Mouse (Mus musculus) hindbrain, embryonic 14.5 days (tissue): Measurements from ENCODE around the gene Ldlrad3. TPM values are rescaled to one million over a fixed set of nuclear protein-coding genes. Genes with fewer than 3 reads are reported as not detected.
A peak's percentile ranks its signal among the peaks of the same experiment; 100 is the strongest.

ENCODE experiments used
- ATAC-seq: fragments of 200-750 bp; cut with Nextera tagmentation; 2 replicates; pipeline ENCODE4 v1.8.0; 2017; ENCODE audit warnings: moderate number of reproducible peaks, mild to moderate bottlenecking, moderate TSS enrichment, moderate library complexity; ENCODE audit not compliant: low FRiP score
- DNase-seq: peaks from one replicate; pipeline ENCODE4 v3.0.0-alpha.2; 2015; ENCODE audit warnings: low spot score
- H3K27ac ChIP-seq: fragments of 300-500 bp; sonication (generic); 2 replicates; pipeline ENCODE4 v1.5.1; 2014; ENCODE audit warnings: mild to moderate bottlenecking, moderate library complexity
- H3K27me3 ChIP-seq: fragments of 300-500 bp; sonication (generic); 2 replicates; pipeline ENCODE4 v1.6.1; 2014; ENCODE audit warnings: mild to moderate bottlenecking, low read length, mixed read lengths; ENCODE audit not compliant: control insufficient read depth, insufficient read depth
- H3K36me3 ChIP-seq: fragments of 300-500 bp; sonication (generic); replicated peaks from 2 replicates; pipeline ENCODE4 v1.6.1; 2014; ENCODE audit not compliant: control insufficient read depth, insufficient read depth
- H3K4me1 ChIP-seq: fragments of 300-500 bp; sonication (generic); replicated peaks from 2 replicates; pipeline ENCODE4 v1.6.1; 2014; ENCODE audit warnings: antibody characterized with exemption, low read length, mixed read lengths; ENCODE audit not compliant: control insufficient read depth, insufficient read depth
- H3K4me2 ChIP-seq: fragments of 300-500 bp; sonication (generic); replicated peaks from 2 replicates; pipeline ENCODE4 v1.6.1; 2014; ENCODE audit warnings: mild to moderate bottlenecking, moderate library complexity
- H3K4me3 ChIP-seq: fragments of 300-500 bp; sonication (generic); replicated peaks from 2 replicates; pipeline ENCODE4 v1.5.1; 2014; ENCODE audit warnings: mild to moderate bottlenecking, low read length
- H3K9ac ChIP-seq: fragments of 300-500 bp; sonication (generic); 2 replicates; pipeline ENCODE4 v1.6.1; 2014
- H3K9me3 ChIP-seq: fragments of 300-500 bp; sonication (generic); 2 replicates; pipeline ENCODE4 v1.6.1; 2016; ENCODE audit warnings: low read length; ENCODE audit not compliant: control insufficient read depth
- WGBS: fragments of 180-500 bp; shearing (Covaris S2); extraction: QIAGEN DNeasy Blood & Tissue Kit; methylation state at CpG from one replicate; pipeline ENCODE4 v1.1.7; 2014; 5-methylcytosine and 5-hydroxymethylcytosine counted together
- polyA plus RNA-seq: library from polyadenylated mRNA; unstranded; fragments of >200 nt; fragmentation: Nextera tagmentation; extraction: Ambion mirVana; gene quantifications from 2 replicates; pipeline ENCODE4 v1.2.1, GENCODE M21; 2014

Ldlrad3 gene
- polyA plus RNA-seq, 1 experiment from 2014 or later, result 29.4 TPM

DNA sequence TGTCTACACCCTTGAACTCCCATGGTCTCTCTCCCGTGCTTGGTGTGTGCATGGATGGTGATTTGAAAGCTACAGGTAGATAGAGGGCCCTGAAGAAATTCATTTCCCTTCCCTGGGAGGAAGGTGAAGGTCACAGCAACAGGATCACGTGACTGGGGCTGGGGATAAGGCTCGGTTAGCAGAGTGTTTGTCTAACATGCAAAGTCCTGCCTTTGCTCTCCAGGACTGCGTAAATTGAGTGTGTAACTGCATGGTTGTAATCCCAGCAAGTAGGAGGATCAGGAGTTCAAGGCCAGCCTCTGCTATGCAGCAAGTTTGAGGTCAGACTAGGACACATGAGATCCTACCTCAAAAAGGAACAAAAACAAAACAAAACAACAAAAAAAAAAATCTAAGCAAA is 32.7 kb downstream of the Ldlrad3 start:
- H3K4me2 ChIP-seq, result no peak overlapping the region
- H3K4me3 ChIP-seq, result no peak overlapping the region
- 93% methylated on average over 4 of the region's 4 CpGs for WGBS
- H3K9me3 ChIP-seq, result no peaks in the 10 kb centered on the region
- H3K9ac ChIP-seq, result no peak overlapping the region
- DNase-seq (no peak), ATAC-seq (no peak)
- H3K36me3 ChIP-seq, result no peaks in the 10 kb centered on the region
- H3K4me1 ChIP-seq, result peaks cover 28% of the 10 kb centered on the region
- H3K27ac ChIP-seq, result no peak overlapping the region
- no peaks in the 10 kb centered on the region for H3K27me3 ChIP-seq

DNA sequence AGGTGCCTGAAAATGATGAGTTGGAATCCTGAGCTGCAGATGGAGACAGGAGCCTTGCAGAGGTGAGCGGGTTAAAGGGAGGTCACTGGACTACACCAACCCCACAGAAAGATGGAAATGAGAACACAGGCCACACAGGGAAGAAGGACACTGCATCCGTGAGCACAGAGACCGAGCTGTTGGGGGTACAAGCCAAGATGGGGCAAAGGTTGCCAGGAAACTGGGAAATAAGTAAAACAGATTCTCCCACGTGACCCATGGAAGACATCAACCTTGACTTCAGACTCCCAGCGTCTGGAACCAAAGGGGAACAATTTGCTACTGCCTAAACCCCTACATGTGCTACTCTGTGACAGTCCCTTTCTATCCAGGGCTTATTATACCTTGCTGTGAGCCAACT is 33.3 kb downstream of the Ldlrad3 start:
- Histone ChIP-seq H3K27me3 (no peaks in the 10 kb centered on the region), H3K36me3 (no peaks in the 10 kb centered on the region), H3K27ac (no peak overlapping the region), H3K9me3 (no peaks in the 10 kb centered on the region), H3K4me2 (no peak overlapping the region), H3K4me3 (no peak overlapping the region), H3K9ac (no peak overlapping the region), H3K4me1 (peaks cover 34% of the 10 kb centered on the region)
- DNase-seq (no peak), ATAC-seq (no peak)
- WGBS, result 89% methylated on average over 5 of the region's 5 CpGs

DNA sequence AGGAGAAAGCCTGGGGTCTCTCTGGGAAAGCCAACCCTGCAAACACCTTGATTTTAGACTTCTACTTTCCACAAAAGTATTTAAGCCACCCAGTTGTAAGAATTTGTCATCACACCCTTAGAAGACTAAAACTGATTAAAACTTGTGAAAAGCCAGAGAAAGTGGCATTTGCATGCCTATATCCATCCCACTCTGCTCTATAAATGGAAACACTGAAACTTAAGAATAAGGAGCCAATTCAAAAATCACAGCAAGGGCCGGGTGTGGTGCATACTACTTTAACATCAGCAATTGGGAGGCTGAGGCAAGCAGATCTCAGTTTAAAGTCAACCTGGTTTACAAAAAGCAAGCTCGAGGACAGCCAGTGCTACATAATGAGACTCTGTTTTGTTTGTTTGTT is 37.1 kb downstream of the Ldlrad3 start:
- DNase-seq (no peak), ATAC-seq (no peak)
- Histone ChIP-seq H3K27me3 (no peaks in the 10 kb centered on the region), H3K4me3 (no peak overlapping the region), H3K9ac (no peak overlapping the region), H3K9me3 (no peaks in the 10 kb centered on the region), H3K27ac (no peak overlapping the region), H3K36me3 (no peaks in the 10 kb centered on the region), H3K4me1 (peaks cover 16% of the 10 kb centered on the region), H3K4me2 (no peak overlapping the region)
- WGBS, result 92% methylated on average over 2 of the region's 2 CpGs

DNA sequence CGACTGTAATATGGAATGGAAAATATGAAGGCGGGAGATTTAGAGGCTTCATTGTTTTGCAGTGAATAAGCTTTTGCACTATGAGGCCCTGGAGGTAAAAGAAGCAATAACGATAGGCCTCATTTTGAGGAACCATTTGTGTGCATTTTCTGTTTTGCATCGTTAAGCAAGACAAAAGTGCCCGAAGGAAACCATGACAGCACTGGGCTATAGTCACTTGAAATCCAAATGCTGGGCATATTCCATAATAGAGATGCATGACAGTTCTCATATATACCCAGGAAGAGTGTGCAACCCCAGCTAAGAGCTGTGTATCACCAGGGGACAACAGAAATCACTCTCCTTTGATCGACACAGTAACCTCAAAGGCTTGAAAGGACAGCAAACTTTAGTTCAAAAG is 38.1 kb downstream of the Ldlrad3 start:
- ATAC-seq (peak; percentile 51), DNase-seq (no peak)
- Histone ChIP-seq H3K36me3 (no peaks in the 10 kb centered on the region), H3K4me2 (no peak overlapping the region), H3K4me3 (no peak overlapping the region), H3K9ac (no peak overlapping the region), H3K27me3 (no peaks in the 10 kb centered on the region), H3K27ac (peak overlapping the region; percentile 69), H3K9me3 (no peaks in the 10 kb centered on the region), H3K4me1 (peaks cover 19% of the 10 kb centered on the region)
- WGBS, result 62% methylated on average over 6 of the region's 6 CpGs

DNA sequence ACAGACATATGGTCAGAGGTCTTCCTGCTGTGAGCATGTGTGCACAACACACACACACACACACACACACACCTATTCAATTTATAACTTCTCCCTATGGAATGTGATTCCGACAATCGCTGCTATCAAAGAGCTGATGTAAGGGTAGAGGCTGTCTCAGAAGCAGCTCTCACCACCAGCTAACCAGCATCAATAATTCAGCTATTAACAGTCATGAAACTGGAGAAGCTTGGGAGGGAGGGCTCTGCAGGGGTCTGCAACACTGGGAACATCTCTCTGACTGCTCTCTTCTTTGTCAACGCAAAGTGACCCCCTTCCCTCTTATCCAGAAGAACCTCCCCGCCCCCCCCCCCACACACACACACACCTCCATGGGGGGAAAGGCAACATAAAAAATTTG is 38.6 kb downstream of the Ldlrad3 start:
- H3K27ac ChIP-seq, result peak overlapping the region; percentile 69
- peak; percentile 59; the same call in 1 of the 2 replicates for ATAC-seq

DNA sequence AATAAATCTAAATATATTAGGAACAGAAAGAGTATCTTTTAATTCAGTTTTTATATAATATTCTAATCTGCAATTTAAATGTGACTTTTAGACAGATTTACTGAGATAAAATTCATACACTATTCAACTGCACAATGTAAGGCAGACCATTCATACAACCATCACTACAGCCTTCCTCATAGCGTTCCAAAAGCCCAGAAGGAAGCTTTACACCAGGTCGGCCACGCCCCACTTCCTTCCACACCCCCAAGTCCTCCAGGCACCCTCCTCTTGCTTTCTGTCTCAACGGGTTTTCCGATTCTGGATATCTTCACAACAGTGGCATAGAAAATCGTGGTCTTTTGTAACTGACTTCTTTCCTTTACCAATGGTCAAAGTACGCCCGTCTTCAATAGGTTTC is 39.8 kb downstream of the Ldlrad3 start:
- Histone ChIP-seq H3K27me3 (no peaks in the 10 kb centered on the region), H3K4me2 (no peak overlapping the region), H3K9me3 (no peaks in the 10 kb centered on the region), H3K4me1 (peaks cover 27% of the 10 kb centered on the region), H3K9ac (no peak overlapping the region), H3K4me3 (no peak overlapping the region), H3K36me3 (no peaks in the 10 kb centered on the region), H3K27ac (no peak overlapping the region)
- no peak for ATAC-seq
- 93% methylated on average over 8 of the region's 8 CpGs for WGBS
- DNase-seq, result no peak

More for the DNA sequence above, 38.6 kb downstream of the Ldlrad3 start:
- no peak overlapping the region for H3K4me2 ChIP-seq
- H3K9me3 ChIP-seq, result no peaks in the 10 kb centered on the region
- no peak for DNase-seq
- H3K4me3 ChIP-seq, result no peak overlapping the region
- WGBS, result 63% methylated on average over 4 of the region's 4 CpGs
- no peaks in the 10 kb centered on the region for H3K27me3 ChIP-seq
- H3K9ac ChIP-seq, result no peak overlapping the region
- no peaks in the 10 kb centered on the region for H3K36me3 ChIP-seq
- peaks cover 23% of the 10 kb centered on the region for H3K4me1 ChIP-seq

DNA sequence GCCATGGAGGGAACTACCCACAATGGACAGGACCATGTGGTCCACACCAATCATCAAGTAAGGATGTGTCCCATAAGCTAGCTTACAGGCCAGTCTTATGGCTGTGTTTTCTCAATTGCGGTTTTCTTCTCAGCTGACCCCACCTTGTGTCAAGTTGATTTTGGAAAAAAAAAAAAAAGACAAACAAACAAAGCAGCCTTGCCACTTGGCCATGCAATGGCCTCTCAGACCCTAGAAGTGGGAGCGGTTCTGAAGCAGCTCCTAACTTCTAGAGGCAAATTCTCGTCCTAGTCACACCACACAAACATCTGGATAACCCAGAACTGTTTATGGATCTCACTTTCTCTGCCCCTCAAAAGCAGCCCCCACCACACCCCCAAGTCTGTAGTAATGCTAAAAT is 41.1 kb downstream of the Ldlrad3 start:
- Histone ChIP-seq H3K4me2 (no peak overlapping the region), H3K9me3 (no peaks in the 10 kb centered on the region), H3K4me3 (no peak overlapping the region), H3K9ac (no peak overlapping the region), H3K27me3 (no peaks in the 10 kb centered on the region), H3K27ac (no peak overlapping the region), H3K4me1 (peaks cover 27% of the 10 kb centered on the region), H3K36me3 (no peaks in the 10 kb centered on the region)
- ATAC-seq (no peak), DNase-seq (no peak)
- whole genome bisulfite sequencing, result 96% methylated on average over 3 of the region's 3 CpGs

DNA sequence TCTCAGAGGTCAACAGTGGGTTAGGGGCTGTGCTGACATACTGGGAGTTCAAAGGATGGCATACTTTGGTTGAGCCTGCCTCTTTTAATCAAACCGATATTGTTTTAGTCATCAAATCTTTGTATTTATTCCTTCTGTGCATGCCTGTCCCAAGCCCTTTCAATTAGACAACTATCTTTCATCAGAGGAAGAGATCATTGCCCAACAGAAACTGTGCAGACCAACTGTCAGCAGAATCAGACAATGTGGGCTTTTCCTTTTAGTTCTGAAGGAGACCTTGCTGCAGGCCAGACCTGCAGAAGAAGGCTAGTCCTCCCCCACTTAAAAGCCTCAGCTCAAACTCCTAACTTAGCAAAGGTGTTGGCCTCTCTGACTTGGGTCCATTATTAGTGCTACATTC is 41.9 kb downstream of the Ldlrad3 start:
- Histone ChIP-seq H3K4me2 (no peak overlapping the region), H3K27ac (no peak overlapping the region), H3K36me3 (no peaks in the 10 kb centered on the region), H3K9me3 (no peaks in the 10 kb centered on the region), H3K9ac (no peak overlapping the region), H3K27me3 (no peaks in the 10 kb centered on the region), H3K4me1 (peaks cover 27% of the 10 kb centered on the region), H3K4me3 (no peak overlapping the region)
- no peak for ATAC-seq
- WGBS, result 93% methylated on average over 1 of the region's 1 CpGs
- DNase-seq, result no peak

DNA sequence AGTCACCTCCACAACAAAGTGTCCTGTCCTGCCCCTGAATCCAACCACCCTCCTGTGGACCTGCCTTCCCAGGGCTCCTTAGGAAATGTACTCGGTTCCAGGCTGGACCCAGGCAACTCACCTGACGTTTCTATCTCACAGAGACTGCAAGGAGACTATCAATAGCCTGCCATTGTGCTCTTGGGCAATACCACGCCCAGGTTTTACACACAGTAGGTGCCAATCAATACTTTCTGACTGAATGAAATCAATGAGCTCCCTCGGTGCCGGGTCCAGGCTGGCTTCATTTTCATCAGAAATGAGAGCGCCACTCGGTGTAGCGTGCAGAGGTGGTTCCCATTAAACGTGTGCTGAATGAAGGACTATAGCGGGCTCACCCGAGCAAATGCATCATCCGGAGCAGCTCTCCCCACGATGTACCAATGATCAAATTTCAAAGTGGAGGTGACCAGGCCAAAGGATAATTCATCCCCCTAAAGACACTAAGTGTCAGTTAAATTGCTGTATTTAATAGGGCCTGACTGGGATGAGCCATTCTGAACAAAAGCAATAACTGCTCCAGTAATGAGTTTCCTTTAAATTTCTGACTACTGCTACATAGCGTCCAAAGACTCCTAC is 43.4 kb downstream of the Ldlrad3 start:
- no peaks in the 10 kb centered on the region for H3K9me3 ChIP-seq
- ATAC-seq (no peak), DNase-seq (no peak)
- 40% methylated on average over 14 of the region's 14 CpGs for WGBS
- no peak overlapping the region for H3K4me2 ChIP-seq
- H3K4me1 ChIP-seq, result peaks cover 31% of the 10 kb centered on the region
- no peaks in the 10 kb centered on the region for H3K27me3 ChIP-seq
- H3K36me3 ChIP-seq, result no peaks in the 10 kb centered on the region
- H3K27ac ChIP-seq, result 0 out of 2 replicates have a peak overlapping the region, but pooled peaks have one; percentile 17
- no peak overlapping the region for H3K4me3 ChIP-seq
- no peak overlapping the region for H3K9ac ChIP-seq

DNA sequence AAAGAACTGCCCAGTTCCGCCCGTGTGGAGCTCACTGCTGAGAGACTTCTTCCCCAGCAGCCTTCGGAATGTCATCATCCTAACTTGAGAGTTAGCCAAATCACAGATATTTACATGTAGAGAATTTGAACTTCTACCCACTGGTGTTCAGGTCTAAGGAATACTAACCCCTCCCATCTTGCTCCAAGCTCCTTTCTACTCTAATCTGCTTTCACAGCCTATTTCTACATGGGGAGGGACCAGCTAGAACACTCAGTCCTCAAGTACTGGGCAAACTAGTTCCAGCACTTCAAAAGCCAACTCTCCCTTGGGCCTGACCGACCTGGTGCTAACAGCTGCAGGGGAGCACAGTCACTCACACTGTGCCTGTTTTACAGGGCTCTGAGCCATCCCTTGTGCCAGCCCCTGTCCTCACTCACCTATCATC is 44.0 kb downstream of the Ldlrad3 start:
- no peak overlapping the region for H3K9ac ChIP-seq
- H3K4me3 ChIP-seq, result no peak overlapping the region
- H3K9me3 ChIP-seq, result no peaks in the 10 kb centered on the region
- H3K4me2 ChIP-seq, result no peak overlapping the region
- no peak for DNase-seq
- H3K27me3 ChIP-seq, result no peaks in the 10 kb centered on the region
- no peaks in the 10 kb centered on the region for H3K36me3 ChIP-seq
- ATAC-seq, result no peak
- 51% methylated on average over 4 of the region's 4 CpGs for WGBS
- peaks cover 31% of the 10 kb centered on the region for H3K4me1 ChIP-seq
- H3K27ac ChIP-seq, result 0 out of 2 replicates have a peak overlapping the region, but pooled peaks have one; percentile 17
